Mouse (Mus musculus): ENCODE results near the gene Tec.

- TF ChIP-seq CTCF (IDR thresholded peaks at IDR 0.05; ENCODE audit: low read depth, low read length) = no peak
- no peak for TF ChIP-seq POLR2A (IDR thresholded peaks at IDR 0.05; ENCODE audit: extremely low read depth, insufficient read depth, low read length)
Measured at GRCm38 (mm10) chr5:72910373-72910772, 42.1 kb upstream of the Tec start.
